Mouse (Mus musculus): ENCODE measurements around the gene Rgp1. TPM values are rescaled to one million over a fixed set of nuclear protein-coding genes. Genes with fewer than 3 reads are reported as not detected.
"Not testable (repeated sequence)": the region's sequence is repeated elsewhere in the genome, so short reads cannot be mapped to it uniquely, and the experiment has no call there.

Rgp1 gene
- total RNA-seq, 4 experiments from 2014 or later, result 31.3 to 39.6 (median 34.6) TPM

DNA sequence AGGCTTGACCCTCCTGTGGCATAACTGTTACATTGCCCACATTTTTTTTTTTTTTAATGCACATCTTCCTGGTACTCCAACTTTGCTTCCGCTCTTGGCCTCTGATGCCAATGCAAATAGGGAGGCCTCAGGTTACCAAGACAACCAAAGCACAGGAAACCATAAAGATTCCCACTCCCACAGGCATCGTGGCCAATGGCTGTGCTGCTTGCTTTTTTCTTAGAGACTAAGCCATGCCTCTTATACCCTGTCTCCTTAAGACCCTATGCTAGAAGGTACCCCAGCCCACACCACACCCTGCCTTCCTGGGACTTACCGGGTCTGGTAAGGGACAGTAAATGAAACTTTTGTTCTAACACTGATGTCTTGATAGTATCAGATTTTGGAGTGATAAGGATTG lies 14.9 kb downstream of the Rgp1 start:
- no peak for DNase-seq (ENCODE audit: low spot score)

DNA sequence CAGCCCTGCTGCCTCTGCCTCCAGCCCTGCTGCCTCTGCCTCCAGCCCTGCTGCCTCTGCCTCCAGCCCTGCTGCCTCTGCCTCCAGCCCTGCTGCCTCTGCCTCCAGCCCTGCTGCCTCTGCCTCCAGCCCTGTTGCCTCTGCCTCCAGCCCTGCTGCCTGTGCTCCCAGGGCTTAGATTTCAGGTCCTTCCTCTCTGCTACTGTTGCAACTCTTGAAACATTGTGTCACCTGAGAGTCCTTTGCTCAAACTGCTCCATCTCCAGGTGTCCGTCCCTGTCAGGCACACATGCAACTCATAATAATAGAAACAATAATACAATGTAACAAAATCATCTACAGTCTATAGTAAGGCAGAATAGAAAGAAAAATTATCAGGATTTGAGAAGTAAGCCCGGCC lies 18.1 kb downstream of the Rgp1 start:
- not testable (repeated sequence) for DNase-seq (ENCODE audit: low spot score)

DNA sequence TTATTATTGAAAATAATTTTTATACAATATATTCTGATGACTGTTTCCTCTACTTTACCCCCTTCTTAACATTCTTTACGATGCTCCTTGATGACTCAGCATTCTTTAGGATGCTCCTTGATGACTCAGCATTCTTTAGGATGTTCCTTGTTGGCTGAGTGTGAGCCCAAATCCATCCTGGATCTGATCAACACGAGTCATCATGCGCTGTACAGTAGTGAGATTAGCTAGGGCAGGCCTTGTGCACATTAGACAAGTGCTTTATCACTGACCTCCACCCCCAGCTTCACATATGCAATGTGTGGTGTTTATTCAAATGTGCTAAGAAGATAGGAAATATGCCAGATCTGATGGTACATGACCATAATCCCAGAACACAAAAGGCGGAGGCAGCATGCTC lies 19.7 kb downstream of the Rgp1 start:
- DNase-seq (ENCODE audit: low spot score), result no peak

DNA sequence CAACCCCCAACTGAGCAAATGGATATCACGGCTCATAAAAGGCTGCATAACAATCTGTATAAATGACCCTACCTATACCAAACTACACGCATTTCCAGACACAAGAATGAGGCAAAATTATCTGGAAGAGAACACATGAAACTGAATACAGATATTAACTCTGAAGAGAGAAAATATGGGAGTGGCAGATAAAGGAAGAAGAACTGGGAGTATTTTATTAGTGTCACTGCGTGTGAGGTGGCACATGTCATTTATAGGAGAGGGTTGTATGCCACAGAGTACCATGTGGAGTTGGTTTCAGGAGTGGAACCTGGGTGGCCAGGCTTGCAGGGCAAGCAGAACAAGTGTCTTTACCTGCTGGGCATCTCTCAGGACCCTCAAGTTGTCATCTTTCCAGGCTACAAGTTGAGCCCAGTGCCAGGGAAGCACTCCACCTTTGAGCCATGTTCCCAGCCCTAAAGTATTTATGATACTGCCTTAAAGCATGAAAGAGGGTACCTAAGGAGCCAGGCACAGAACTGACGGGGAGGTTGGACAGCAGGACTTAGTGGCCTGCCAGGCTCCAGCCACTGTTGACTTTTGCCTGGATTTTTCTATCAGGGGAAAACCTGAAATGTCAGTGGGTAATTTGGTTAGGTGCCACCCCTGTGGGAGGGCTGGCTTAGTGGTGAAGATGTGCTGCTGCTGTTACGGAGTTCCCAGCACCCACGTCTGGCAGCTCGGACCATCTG lies 20.3 kb downstream of the Rgp1 start:
- no peak for DNase-seq (ENCODE audit: low spot score)

DNA sequence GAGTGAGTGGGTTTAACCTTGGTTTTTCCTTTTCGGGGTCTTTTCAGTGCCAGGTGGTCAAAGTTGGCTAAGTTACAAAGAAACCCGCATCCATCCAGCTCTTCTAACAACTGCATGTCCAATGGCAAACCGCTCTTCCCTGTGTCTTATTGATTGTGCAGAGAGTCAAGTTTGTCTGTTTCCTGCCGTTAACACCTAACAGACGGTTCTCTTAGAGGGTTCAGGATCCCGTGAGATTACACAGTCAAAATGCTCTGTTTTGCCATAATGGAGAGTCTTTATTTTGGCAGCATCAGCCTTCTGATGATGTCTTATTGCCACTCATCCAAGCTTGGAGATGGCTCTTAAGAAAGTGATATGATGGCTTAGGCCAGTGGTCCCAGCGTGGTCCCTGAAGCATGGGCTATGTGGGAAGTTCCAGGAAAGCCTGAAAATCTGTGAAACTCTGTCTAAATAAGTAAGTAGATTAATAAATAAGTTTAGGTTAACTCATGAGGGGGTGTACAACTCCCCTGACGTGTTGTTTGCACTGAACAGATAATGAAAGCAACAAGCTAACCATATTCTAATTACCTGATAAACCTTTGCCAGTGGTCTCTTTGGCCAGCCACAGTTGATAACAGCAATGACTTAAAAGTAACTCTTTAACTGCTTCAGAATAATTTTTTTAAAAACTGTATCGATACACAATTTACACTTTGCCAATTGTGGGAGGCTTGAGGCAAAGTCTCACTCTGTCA lies 21.9 kb downstream of the Rgp1 start:
- DNase-seq (ENCODE audit: low spot score), result no peak

DNA sequence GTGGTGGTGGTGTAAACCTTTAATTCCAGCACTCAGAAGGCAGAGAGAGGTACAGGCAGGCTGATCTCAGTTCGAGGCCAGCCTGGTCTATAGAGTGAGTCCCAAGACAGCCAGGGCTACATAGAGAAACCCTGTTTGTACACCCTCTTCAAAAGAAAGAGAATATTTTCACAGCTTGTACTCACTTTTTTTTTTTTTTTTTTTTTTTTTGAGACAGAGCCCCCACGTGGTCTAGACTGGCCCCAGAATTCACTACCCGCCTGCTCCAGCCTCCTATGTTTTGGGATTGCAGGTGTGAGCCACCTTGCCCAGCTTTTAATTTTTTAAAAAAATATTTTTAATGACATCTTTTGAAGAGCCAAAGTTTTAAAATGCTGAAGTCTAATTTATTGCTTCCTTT lies 25.6 kb downstream of the Rgp1 start:
- DNase-seq (ENCODE audit: low spot score), result no peak

DNA sequence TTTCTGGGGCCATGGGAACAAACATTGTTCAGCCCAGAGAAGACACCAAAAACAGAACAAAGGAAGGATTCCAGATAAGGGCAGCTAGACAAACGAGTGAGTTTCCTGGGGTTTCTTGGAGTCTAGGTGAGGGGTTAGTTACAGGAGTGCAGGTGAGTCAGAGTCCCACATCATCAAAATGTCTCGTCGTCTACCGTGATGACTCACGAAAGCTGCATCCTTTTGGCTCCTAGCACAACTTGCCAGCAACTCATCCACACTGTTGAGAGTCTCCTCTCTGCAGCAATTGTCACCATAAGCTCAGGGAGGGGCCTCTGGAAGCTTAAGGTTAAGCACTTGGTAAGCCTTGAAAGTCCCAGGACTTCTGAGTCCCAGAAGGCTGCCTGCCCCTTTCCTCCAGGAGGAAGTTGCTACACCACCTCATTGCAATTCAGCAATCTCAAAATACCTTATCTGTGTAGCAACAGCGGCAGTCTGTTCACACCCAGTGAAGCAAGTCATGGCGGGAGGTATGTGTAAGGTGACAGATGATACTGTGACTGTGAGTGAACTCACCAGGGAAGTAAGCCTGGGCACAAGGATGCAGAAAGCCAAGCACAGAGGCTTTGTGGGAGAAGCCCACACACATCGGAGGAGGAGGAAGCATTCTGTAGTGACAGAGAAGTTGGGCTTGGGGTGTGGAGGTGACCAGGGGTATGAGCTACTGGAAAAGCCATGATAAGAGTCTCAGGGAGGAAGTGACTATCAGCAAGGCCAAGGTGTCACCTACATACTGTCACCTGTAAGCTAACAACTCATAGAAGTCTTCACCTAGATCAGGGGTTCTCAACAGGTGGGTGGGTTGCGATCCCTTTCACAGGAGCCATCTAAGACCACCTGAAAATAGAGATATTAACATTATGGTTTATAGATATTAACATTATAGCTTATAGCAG lies 26.5 kb downstream of the Rgp1 start:
- DNase-seq (ENCODE audit: low spot score), result no peak

DNA sequence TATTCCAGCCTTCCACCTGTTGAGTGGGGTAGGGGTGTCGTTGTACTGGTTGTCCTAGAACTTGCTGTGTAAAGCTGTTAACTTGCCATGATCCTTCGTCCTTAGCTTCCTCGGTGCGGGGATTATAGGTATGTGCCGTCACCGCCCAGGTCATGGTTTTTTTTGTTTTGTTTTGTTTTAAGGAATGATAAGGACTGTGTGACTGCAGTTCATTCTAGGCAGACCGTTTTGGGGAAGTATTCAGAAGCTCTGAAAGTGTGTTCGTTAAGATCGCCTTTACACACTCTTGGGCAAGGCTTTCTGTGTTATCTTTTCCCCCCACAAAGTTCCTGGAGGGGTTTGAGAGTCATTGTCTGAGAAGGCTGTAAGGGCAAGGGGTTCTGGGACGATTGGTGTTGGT lies 34.0 kb downstream of the Rgp1 start:
- no peak for DNase-seq (ENCODE audit: low spot score)

DNA sequence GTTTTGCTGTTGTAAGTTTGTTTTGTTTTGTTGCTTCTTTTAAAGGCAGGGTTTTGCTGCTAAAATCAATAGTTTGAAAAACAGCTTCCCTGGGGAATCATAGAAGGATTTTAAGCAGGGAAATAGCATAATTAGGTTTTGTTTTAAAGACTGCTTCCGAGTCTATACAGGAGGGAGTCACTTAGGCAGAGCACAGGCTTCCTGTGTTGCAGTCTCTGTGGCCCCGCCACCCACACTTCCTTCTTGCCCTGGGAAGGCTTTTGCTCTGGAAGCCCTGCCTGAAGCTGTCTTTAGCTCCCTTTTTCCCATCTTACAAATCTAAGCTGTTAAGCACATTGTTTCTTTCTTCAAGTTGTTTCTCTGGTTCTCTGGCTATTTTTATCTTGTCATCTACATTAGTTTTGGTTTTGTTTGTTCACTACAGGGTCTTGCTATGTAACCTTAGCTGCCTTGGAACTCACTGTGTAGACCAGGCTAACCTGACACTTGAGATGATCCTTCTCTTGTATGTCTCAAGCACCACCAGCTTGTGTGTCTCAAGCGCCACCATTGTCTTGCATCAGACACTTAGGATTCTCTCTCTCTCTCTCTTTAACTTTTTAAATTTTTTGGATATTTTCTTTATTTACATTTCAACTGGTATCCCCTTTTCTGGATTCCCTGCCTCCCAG lies 34.7 kb downstream of the Rgp1 start:
- no peak for DNase-seq (ENCODE audit: low spot score)

DNA sequence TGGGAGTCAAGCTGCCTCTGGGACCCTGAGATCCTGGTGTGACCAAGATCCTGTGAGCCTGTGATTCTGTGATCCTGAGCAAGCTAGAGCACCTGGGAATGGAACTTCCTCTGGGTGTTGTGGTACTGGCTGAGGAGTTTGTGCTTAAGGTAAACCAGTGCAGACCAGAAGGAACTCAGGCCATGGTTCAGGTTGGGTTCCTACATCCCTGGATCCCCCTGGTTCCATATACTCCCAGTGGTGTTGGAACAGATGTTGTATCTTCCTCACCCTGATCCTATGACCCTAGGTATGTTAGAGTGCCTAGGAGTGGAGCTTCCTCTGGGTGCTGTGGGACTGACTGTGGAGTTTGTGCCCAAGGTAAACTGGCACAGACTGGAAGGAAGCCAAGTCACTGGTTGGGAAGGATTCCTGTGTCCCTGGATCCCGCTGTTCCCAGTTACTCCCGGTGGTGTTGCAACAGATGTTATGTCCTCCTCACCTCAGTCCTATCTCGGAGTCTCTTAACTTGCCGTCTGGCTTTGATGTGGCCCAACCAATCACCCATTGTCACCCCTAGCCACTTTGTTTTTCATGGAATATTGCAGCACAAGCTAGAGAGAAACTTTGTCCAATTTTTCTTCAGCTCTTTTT lies 41.7 kb downstream of the Rgp1 start:
- DNase-seq (ENCODE audit: low spot score), result no peak

DNA sequence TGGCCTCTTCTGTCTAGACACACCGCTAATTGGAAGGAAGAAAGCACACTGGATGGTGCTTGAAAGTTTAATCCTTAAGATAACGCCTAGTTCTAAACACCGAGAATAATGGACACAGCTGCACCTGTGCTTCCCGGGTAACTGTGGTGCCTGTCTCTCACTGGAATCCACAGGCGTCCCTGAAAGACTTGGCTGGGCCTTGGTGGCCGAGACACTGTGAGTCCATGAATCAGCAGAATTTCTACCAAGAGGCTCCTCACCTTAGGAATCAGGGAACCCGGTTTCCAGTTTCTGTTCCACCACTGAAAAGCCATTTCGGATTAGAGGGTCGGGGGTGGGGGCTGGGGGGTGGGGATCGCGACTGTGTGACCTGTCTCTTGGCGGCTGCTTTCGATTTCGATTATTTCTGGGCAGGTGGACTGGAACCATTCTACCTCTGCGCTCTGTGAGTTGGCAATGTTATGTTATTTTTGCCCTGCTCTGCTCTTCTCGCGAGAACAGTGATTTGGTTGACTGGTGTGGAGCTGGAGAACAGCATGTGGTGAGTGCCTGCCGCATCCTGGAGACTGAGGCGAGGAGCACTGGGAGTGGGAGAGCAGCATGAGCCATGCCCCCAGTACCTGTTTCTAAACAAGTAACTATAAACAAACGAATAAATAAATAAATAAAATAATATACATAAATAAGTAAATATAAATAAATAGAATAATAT lies 50.7 kb downstream of the Rgp1 start:
- DNase-seq (ENCODE audit: low spot score), result no peak

DNA sequence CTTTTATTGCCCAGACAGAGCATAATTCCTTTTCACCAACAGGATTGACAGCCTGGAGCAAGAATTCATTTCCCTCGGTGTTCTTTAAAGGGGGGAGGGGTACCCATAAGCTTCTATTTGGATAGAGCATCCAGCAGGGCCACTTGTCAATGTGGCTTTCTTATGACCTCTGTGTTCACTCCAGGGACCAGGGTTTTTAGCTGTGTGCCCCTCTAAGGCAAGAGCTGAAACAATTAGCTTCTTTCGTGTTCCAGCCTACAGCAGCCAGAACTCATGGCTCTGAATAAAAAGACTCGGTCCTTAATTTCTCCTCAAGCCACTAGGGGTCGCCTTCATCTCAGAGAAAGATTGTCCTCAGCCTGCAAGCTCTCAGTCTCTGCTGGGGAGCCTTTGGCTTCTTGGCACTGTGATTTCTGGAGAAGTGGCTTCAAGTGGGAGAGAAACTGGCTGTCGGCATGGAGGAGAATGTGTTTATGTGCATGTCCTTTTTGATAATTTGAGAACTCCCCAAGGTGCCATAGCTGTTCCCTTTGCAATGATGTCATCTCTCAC lies 51.6 kb downstream of the Rgp1 start:
- peak; percentile 88 for DNase-seq (ENCODE audit: low spot score)

DNA sequence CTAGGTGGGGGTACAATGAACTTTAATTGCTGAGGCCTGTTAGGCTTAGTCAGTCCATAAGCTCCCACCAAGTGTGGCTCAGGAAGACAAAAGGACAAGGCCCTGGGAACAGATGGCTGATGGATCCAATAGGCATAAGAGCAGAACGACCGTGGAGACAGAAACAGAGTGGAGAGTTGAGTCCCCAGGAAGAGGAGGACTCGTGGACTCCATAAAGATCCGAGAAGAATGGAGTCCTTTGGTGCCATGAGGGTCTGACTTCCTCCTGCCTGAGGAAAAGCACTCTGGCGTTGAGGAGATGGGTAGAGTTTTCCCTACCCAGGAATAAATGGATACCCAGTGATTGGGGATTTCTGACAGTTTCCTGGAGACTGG lies 52.1 kb downstream of the Rgp1 start:
- no peak for DNase-seq (ENCODE audit: low spot score)

DNA sequence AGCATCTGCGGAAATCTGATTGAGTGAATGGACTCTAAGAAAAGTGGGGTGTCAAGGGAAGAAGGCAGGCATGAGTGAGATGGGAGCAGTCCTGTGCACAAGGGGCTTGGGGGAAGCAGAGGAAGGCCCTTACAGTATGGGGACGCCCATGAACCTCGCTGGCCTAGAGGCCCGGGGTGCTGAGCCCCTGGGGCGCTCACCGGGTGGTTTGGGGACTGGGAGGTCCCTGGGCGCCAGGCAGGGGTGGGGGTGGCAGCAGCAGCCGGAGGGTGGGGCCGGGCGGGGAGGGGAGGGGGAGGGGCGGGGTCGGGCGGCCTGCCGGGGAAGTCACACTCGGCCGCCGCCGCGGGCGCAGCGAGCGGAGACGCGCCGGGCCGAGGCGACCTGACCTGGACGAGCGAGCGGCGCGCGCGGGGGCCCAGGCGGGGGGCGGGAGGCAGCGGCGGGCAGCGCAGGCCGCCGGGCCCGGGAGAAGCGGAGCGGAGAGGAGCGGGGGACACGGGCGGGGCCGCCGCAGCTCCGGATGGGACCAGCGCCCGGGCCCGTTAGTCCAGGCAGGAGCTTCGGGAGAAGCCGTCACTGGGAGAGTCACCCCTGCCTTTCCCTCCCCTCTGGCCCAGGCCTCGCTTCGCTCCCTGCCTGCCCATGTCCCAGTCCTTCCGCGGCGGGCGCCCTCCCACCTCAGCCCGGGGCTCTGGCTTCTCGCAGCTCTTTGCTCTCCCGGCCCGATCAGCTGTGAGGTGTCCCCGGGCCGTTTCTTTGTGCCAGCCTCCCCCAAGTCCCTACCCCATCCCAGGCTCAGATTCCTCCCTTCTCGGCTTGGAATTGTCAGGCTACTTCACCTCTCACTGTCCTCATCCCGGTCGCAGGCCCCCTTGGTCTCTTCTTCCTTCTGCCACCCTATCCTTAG lies 52.8 kb downstream of the Rgp1 start, which contains the start of gene Npr2:
Gene Npr2, plus strand, starts transcription at position 890 of the 910 bp plus-strand sequence.
- peak; percentile 24 for DNase-seq (ENCODE audit: low spot score)

DNA sequence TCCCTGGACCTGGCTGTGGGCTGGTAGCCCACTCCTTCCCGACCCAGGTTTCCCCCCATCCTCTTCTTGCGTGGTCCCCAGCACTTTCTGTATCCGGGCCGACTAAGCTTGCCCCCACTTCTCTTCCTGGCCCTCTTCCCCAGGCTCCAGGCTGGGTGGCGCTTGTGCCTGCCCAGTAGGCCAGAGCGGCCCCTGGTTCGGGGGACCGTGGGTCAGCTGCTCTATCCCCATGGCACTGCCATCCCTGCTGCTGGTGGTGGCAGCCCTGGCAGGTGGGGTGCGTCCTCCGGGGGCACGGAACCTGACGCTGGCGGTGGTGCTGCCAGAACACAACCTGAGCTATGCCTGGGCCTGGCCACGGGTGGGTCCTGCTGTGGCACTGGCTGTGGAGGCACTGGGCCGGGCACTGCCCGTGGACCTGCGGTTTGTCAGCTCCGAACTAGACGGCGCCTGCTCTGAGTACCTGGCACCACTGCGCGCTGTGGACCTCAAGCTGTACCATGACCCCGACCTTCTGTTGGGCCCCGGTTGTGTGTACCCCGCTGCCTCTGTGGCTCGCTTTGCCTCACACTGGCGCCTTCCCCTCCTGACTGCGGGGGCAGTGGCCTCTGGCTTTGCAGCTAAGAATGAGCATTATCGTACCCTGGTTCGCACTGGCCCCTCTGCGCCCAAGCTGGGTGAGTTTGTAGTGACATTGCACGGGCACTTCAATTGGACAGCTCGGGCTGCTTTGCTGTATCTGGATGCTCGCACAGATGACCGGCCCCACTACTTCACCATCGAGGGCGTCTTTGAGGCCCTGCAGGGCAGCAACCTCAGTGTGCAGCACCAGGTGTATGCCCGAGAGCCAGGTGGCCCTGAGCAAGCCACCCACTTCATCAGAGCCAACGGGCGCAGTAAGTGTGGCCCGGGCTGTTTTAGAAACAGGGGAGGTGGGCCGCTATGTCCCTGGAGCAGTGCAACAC lies 53.7 kb downstream of the Rgp1 start:
- no peak for DNase-seq (ENCODE audit: low spot score)

DNA sequence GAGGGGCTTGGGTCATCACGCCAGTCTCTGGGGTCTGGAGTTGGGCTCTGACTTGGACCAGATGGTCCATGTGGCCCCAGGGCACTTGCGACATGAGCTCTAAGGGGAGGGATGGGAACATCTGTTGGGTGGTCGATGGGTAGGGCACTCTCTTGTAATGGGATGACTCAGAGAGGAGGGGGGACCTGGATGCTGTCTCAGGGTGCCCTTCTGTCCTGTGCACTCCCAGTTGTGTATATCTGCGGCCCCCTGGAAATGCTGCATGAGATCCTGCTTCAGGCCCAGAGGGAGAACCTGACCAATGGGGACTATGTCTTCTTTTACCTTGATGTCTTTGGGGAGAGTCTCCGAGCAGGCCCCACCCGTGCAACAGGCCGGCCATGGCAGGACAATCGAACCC lies 54.8 kb downstream of the Rgp1 start:
- no peak for DNase-seq (ENCODE audit: low spot score)

DNA sequence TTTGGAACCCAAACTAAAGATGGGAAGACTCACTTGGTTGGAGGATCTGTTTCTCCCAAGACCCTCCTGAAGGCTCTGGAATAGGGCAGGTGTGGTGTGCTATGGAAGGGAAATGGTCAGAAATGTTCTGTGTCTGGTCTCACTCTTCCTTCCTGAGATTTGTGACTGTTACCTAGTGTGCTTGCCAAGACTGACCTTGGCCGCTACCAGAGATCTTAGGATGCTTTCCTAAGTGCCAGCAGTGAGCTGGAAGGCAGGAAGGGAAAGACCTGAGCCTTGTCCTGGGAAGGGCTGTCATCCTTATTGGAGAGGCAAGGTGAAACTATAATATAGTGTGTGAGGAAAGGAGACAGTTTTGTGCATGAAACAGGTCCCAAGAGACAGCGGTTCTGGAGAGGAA lies 55.2 kb downstream of the Rgp1 start:
- no peak for DNase-seq (ENCODE audit: low spot score)

Data from heart, adult 8-10 months (tissue).